In the genomic region with DNA sequence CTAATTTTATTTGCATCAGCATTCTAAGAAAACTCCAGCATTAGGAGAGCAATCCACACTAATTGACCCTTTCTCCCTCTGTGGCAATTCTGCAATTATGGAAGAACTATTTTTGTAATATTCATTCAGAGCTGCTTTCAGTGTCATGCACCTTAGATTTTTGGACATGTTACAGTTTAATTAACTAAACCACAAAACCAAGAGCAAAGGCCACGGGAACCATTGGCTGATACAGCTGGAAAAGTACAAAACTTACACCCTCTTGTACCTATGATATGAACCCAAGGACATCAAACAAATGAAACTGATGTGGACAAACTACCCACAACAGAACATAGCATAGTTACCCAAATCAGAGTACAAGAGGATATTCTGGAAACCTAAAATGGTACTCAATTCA, we compare ENCODE assay signal across 8 mouse cellular contexts.
"Had no signal": no experiment of that assay in that cellular context is flagged by ENCODE, and none has a peak within 500 bp of the region (broad histone marks: within the 10 kb centered on the region; RNA-seq: fewer than 3 reads in every experiment).

No protein-coding gene starts in this region.

- H3K27ac ChIP-seq: limb, embryonic 12.5 days; liver, embryonic 15.5 days; neural tube, embryonic 12.5 days; stomach, postnatal 0 days had no signal

- H3K36me3 ChIP-seq: limb, embryonic 12.5 days; midbrain, embryonic 15.5 days; neural tube, embryonic 12.5 days had no signal

- H3K27me3 ChIP-seq: limb, embryonic 12.5 days; liver, embryonic 15.5 days; midbrain, embryonic 15.5 days; neural tube, embryonic 12.5 days had no signal

- H3K4me3 ChIP-seq: limb, embryonic 12.5 days; liver, embryonic 15.5 days; midbrain, embryonic 15.5 days; neural tube, embryonic 12.5 days had no signal

- H3K9me3 ChIP-seq: limb, embryonic 12.5 days; liver, embryonic 15.5 days; midbrain, embryonic 15.5 days; neural tube, embryonic 12.5 days had no signal

- H3K9ac ChIP-seq: limb, embryonic 12.5 days; liver, embryonic 15.5 days; midbrain, embryonic 15.5 days; neural tube, embryonic 12.5 days had no signal

- H3K4me2 ChIP-seq: limb, embryonic 12.5 days; liver, embryonic 15.5 days; midbrain, embryonic 15.5 days; neural tube, embryonic 12.5 days had no signal

- H3K4me1 ChIP-seq: liver, embryonic 15.5 days had no signal

- DNase-seq: liver; lung, adult 2 months; thymus, postnatal 4 days had no signal
